Mouse (Mus musculus) embryo, embryonic 11 days (tissue): ENCODE measurements at regions not wholly inside any gene's neighbourhood (a gene's known extent, or its start where the extent isn't known, plus 50 kb on each side); places are given as distances from the start of the nearest gene placed in this dataset.
A peak's percentile ranks its signal among the peaks of the same experiment; 100 is the strongest.

Source experiments
- DNase-seq: peaks from one replicate; pipeline ENCODE4 v3.0.0-alpha.2; 2015

DNA sequence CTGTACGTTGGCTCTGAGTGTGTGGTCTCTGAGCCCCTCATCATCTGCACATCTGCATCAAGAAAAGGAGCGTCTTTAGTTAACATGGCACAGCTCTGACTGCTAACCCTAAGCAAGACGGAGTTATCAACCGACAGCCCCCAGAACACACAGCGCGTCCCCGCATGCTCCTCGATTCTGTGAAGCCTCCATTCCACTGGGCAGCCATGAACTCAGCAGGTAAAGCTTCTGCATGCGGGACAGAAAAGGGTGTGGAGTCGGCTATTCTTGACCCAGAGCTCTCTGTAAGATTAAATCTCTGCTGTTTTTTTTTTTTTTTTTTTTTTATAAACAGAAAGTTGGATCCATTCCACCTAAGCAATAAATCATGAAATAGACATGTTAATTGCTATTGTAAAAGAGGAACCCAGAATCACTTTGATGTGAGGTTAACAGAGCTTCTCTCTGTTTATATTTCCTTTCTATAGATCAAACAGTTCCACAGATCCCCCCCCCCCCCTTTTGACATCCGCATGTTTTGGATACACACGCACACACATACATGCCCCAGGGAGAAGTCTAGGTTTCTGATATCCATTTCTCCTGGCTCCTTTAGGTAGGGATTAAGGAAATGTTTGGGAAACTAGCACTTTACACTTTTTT lies 328.9 kb downstream of the Mex3b start:
- no peak for DNase-seq

DNA sequence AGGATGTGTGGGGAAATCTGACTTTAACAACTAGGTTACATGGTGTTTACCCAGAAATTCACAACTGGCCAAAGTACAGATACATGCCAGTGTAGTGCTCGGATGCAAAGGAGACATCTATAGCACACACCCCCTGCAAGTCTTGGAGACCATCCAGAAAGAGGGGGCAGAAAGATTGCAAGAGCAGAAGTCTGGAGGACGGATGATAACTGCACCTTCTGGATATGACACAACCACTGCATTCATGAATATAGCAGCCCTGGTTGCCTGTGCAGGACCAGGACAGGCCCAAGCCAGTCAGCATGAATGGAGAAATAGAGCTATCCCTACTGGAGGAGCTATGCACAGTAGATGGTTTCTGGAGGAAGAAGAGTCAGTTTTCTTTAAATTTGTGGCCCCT lies 330.4 kb downstream of the Mex3b start:
- DNase-seq = no peak

DNA sequence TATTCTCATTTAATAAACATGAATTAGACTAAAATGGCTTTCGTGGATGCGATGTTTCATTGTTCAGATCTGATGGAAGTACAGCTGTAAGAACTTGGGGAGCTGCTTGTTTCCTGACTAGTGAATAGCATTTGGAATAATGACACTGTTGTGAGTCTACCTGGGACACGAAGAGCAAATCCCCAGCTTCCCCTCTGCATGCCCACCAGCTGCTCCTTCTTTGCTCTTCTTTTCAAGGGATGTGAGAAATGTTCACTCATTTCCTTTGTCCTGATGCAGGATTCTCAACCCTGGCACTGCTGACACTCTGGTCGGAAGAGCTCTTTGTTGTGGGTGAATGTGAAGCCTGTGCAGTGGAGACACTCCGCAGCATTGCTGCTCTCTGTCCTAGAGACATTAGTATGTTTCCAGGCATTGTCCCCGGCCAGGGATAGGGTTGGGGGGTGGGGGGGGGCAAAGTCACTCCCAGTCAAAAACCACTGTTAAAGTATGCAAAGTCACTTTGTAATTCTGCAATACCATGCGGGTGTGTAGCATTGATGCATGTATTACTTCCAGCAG lies 334.1 kb downstream of the Mex3b start:
- DNase-seq = peak; percentile 28

DNA sequence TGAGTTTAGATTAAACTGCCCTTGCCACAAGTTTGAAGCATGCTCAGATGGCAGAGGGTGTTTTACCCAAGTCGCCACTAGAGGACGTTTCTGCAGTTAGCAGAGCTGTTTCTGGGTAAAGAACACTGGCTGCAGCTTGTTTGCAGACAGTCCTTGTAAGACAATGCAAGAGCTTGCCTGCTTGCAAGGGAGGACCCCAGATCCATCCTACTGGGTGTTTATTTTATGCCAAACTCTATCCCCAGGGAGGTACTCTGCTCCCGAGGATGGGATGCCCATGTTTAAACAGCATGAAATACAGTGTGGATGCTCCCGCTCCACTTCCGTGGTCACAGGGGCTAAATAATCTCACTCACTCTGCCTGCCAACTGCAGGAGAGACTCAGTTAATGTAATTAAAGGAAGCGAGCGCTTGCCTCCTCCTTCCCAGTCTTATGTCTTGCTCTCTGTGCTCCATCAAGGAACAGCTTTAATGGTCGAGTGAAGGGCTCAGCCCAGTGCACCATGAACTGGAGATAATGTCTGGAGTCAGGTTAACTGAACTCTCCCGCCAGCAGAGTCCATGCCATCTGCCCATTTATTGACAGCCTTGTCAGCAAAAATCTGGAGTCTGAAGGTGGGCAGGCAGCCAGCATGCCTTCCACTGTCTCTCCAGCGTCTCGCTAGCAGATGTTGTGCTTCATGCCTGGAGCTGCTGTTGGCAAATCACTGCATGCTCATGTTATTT lies 334.8 kb downstream of the Mex3b start:
- DNase-seq = peak; percentile 80

DNA sequence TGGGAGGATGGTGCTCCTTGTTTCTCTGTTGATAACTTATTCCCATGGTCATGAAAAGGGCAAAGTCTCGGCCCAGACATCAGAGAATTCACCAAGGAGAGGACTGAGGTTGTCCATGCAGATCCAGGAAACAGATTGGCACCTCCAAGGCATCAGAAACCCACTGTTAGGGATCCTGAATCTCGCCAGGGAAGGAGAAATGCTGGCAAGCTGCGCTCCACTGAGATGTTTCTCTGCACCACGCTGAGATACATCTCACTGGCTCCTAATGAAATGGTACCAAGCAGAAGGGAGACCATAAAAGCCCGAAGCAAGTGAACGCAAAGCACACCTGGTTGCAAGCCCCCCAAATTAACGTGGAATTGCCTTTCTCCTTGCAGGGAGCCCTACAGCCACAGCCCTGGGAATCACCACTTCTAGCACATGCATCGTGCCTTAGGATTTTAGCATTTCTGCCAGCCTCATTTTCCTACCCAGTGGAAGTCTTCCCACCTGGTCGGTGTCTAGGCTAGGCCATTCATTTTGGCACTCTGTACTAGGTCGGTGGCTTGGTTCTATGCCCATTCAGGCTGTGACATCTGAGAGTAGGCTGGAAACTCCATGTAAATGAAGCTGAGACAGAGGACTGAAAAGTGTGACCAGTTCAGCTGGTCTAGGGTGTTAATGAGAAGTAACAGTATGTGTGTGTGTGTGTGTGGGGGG lies 336.3 kb downstream of the Mex3b start:
- DNase-seq = no peak

DNA sequence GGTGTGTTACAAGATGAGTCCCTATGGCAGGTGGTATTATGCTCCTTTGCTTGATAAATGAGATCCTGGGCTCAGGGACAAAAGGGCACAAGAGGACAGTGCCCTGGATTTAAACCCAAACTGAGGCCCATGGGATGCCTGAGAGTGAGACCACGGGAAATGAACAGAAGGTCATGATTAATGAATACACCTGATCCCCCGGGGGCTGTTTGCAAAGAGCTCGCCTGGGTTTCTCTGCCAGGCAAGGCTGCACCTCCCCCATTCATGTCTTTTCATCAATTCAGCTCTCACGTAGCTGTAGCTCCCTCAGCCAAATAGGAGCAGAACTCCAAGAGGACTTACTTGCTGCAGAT lies 336.9 kb downstream of the Mex3b start:
- DNase-seq = peak; percentile 67

DNA sequence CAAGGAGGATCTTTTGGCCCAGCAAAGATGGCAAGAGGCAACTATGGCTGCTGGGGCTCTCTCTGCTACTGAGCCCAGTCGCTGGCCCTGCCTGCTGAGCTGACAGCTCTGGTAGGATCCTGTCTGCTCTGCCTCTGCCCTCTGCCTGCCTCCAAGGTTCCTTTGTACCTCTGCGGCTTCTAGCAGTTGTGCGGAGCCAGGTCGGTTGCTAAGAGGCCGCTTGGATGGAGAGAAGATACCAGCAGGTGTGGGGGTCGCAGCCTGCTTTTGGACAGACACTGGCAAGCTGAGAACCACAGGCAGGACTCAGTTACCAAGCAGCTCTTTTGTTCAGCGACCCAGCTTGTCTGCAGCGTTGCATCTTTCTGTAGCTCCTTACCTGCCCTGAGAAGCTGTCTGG lies 337.6 kb downstream of the Mex3b start:
- DNase-seq = no peak

DNA sequence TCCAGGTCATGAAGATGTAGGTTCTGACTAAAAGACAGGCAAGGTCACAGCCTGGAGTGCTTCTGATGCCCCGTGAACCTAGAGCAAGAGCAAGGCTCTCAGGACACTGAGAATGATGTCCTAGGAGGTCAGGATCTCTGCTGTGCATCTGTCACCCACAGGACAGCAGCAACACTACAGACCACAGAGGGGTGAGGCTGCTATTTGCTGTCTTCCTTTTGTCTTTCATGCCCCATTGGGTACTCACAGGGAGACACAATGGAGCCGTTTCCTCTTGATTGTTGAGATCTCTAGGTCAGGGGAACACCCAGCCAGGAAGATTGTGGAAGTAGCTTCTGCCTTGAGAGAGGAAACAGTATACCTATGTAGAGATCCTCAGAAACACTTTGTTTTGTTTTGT lies 339.9 kb downstream of the Mex3b start:
- no peak for DNase-seq

DNA sequence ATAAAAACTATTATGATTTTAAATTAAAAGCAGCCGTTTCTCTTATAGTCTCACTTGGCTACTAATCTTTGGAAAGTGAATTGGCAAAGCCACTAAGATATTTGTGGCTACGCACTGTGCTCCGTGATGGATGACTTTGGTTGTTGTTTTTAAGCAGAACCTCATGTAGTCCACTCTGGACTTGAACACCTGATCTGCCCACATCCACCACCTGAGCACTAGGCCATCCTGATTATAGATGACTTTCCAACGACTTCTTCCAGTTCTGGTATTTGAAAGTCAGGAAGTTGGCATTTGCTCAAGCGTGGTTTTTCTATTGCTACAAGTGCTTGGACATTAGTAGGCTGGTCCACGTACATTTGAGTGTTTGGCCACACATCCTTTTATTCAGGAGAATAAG lies 344.5 kb downstream of the Mex3b start:
- DNase-seq = no peak

DNA sequence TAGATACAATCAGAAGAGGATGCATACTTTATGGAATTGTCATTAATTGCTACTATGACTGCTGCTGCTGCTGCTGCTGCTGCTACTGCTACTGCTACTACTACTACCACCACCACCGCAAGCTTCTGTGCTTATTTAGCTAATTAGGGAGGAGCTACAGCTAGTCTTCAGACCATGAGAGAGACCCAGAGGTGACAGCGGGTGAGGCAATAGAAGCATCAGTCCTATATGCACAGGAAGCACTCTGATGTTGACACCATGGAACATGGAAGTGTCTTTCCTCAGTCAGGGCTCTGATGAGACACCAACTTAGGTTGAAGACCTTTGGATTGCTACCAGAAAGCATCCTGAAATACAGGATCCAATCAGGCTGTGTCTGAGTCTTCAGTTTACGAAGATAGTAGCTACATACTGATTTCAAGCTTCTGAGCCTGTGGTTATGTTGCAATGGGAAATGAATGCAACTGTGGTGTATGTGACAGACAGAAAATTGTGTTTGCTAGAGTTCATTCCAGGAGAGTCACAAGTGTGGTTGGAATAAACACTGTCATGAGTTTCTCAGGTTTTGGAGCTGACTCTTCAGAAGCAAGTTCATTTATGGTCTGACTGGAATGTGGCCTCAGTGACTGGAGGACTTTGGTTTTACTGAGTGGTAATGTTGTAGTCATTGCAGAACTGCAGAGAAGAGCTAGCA lies 355.0 kb downstream of the Mex3b start:
- DNase-seq = no peak

DNA sequence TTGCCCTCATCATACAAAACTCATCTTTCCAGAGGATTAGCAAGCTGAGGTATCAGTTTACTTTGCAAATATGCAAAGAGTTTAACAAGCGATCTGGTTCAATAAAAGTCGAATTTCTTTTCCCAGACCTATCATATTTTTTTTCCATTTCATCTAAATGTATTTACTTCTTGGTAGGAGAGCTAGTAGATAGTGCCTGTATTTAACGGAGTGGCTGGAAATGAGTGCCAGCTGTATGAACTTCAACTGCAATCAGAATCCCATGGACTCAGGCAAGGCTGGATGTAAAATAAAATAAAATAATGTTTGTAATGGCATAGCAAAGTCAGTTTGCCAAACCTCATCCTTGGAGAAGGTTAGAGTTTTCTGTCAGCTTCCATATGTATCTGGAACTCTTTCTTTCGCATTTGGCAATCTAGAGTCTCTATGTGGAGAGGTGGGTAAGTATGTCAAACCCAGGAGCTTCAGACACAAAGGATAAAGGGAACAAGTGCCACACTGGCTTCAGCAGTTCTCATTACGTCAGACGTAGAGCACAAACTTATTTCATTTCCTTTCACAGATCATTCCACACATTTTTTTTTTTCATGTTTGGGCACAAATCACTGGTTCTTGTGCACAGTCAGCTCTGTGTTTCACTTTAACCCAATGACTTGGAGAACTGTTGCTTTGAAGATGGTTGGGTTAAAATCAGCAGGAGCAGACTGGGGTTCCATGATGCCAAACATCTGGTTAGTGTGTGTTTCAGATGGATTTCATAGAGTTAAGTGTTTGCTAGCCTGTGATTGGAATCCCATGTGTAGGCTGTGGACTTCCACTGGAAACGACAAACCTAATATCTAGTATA lies 357.2 kb upstream of the Tmc3 start:
- no peak for DNase-seq

DNA sequence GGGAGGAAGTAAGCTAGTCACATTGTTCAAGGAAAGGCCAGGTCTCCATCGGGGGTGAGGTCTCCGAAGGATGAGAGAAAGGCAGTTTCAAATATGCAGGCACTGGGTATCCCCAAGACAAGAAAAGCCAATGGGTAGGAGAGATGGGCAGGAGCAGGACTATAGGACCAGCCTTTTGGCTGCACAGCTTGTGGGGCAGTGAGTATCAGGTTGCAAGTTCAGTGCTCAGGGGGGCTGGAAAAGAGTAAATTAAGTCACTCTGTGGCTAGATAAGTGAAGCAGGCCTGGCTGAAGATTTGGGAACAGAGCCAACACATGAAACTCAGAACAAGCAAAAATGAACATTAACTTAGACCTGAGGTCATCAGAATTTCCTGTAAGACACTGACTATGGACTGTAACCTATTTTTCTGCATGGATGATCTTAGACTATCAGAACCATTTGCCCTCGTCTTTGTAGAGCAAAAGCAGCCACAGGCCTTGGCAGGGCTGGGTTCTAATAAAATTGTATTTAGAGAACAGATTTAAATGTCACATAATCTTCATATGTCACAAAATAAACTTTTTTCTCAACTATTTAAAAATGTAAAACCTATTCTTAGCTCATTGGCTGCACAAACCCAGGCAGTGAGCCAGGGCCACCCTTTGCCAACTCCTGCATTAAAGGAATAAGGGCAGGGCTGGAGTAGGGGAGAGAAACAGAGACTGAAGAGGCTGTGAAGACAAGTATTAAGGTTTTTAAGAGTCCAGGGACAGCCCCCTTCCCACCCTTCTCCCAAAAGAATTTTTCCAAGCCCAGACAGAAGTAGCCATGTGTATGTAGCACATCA lies 354.0 kb upstream of the Tmc3 start:
- no peak for DNase-seq

DNA sequence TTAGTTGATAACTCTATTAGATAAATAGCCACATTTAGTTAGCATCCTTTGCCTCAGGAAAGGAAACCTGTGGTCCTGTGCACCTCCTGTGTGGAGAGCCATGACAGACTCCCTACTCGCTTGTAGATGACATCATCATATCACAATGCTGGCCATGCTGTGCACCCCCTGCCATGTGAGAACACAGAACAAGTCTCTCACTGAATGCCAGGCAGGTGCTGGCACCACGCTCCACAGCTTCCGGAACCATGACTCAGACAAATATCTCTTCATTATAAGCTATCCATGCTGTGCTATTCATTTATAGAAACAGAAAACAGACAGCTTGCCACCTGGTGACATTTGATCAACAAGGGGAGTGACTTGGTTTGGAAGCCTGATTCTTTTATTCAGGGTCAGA lies 349.1 kb upstream of the Tmc3 start:
- no peak for DNase-seq

DNA sequence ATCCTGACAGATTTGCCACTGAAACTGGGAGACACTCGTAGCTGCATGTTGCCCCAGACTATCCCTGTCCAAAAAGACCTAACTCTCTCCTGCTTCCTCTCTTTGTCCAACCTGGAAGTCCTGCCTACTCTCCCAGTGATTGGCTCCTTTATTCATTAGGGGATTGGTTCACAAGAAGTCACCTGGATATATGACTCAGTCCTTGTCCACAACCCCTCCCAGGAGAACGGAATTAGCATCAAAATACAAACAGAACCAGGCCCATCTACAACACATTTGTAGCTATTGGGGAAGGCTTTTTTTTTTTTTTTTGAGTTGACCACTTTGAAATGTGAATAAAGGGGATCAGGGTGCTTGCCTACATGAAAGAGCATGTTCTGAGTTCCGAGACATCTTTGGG lies 347.4 kb upstream of the Tmc3 start:
- no peak for DNase-seq

DNA sequence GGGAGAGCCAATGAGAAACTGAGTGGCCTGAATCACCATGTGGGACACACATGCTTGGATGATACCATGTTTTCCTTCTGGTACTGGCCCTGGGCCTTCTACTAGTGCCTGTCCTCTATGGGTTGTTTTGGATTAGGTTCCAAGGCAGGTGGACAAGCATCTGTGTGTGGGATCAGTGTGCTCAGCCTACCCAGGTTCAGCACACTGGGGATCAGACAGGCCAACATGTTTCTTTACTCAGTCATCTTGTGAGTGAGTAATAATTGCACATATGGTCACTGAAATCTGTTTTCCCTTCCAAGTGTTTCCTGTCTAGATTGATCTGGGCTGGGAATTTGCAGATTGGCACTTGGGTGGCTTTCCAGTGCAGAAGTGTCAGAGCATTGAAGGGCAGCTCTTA lies 346.6 kb upstream of the Tmc3 start:
- peak; percentile 12 for DNase-seq

DNA sequence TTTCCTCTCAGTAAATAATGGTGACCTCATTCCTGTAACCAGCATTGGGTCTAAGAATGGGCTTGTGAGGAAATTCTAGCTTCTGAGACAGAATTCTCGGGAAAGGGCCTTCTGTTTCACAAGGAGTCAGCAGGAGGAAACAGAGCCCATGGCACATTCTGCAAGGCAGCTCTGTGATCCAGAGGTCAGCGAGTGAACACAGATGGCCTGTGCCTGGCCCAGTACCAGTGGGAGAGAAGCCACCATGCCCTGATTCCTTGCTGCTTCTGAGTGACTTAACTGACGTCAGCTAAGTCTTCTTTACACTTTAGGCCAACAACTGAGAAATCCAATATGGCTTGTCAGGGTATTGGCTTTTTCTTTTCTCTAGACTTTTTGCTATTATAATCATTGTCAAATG lies 342.5 kb upstream of the Tmc3 start:
- DNase-seq = peak; percentile 9

DNA sequence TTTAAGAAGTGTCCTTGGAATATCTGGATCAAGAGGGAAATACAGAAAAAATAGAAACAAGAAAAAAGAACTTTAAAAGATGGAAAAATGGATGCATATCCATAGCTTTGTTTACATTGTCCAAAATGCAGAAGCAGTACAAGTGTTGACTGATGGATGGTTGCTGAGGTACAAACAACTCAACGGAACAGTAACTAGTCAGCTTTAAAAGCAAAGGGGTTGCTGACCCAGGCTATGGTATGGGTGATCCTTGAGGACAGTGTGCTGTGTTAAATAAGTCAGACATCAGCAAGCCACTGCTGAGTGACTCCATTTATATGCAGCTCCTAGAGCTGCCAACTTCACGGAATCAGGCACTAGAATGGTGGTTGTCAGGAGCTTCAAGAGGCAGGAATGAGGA lies 338.9 kb upstream of the Tmc3 start:
- DNase-seq = no peak

DNA sequence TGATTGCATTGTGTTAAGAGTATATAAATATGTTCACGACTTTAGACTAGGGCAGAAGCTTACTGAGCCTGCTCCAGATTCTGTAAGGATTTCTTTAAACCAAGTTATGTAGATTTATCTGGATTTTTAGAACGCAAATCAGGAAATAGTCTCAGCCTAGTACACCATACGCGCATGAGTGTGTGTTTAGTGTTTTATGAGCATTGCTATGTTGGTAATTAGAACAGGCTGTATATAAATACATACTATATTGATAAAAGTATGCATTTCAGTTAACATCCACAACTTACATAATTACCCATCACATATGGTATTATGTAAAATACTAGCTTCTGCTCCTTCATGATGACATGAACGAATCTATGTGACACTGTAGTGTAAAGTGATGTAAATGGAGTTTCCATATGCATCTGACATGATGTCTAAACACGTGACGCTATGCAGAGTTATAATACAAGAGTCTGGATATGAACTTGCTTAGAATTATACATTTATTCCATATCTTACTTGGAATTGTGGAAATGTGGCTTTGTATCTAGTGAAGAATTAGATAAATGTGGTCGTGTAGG lies 332.6 kb upstream of the Tmc3 start:
- DNase-seq = no peak

DNA sequence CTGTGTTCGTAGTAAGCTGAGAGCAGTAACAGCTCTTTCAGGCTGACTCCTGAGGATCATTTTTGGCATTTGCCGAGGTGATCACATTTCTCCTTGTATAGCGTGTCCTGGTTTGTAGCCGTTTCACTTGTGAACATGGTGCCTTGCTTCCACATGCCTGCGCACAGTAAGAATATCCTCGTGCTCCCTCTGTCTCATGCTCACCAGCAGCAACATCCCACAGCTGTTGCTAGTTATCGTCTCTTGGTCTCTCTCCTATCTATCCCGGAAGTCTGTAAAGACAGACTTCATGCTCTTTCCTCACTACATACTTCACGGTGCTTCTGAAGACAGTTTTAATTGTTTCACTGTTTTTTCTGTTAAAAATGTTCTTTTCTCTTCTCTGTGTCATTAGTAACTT lies 331.7 kb upstream of the Tmc3 start:
- peak; percentile 9 for DNase-seq

DNA sequence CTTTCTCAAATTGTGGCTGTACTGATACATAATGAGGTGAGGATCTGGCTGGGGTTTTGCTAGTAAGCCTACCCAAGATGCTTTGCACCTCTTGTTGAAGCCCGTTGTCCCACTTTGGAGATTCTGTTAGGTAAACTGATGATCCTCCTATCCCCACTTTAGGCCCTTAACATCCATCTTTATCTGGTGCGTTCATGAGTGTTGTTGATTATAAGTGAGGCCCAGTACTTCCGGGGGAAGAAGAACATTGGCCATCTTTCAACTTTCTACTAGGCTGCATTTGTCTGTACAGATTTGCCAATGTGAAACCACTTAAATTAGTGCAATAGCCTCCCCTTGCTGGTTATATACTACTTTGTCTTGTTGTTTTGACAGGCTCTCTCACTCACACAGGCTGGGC lies 331.3 kb upstream of the Tmc3 start:
- DNase-seq = no peak

DNA sequence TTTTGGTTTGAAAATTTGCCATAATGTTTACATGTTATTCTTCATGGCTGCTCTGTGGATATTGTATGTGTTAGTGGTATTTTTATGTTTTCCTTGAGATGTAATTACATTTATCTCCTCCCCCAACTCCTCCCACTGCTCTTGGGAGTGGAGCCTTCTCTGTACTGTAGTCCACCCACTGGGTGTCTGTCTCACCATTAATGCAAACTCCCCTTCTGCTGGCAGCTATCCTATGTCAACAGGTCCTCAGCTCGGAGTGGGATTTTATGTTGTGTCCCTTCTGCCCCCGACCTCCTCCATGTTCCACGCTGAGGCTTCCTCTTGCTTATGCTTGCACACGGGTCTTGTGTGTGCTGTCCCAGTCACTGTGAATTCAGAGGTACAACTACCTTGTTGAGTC lies 330.3 kb upstream of the Tmc3 start:
- DNase-seq = no peak
